Mouse (Mus musculus): ENCODE results near the gene Gm5662. TPM values are rescaled to one million over a fixed set of nuclear protein-coding genes. Genes with fewer than 3 reads are reported as not detected.

Gene Gm5662
- polyA plus RNA-seq (2012; rRNA removed): not detected in 2 replicates

GRCm38 (mm10) chr12:88274400-88274799, at the start of gene Gm5662:
Gene Gm5662, minus strand, starts transcription at chr12:88274500.

GRCm38 (mm10) chr12:88323926-88324325, 49.6 kb upstream of the Gm5662 start, which contains the start of gene Gm5039:
Gene Gm5039, minus strand, starts transcription at chr12:88324026.

GRCm38 (mm10) chr12:88250000-88250399, 24.3 kb downstream of the Gm5662 start, which contains the start of gene Gm8332:
Gene Gm8332, minus strand, starts transcription at chr12:88250100.

Other genes with a start within 250 kb of the Gm5662 start
- not detected in 2 replicates for gene Gm2056, start 247.5 kb downstream of the Gm5662 start, polyA plus RNA-seq (2012; rRNA removed)
- gene Gm16368, start 190.8 kb downstream of the Gm5662 start, polyA plus RNA-seq (2012; rRNA removed): not detected in 2 replicates
- gene Gm10436, start 92.4 kb downstream of the Gm5662 start, polyA plus RNA-seq (2012; rRNA removed): not detected in 2 replicates
- gene Gm8332, start 24.4 kb downstream of the Gm5662 start, polyA plus RNA-seq (2012; rRNA removed): not detected in 2 replicates
- gene Gm5039, start 49.5 kb upstream of the Gm5662 start, polyA plus RNA-seq (2012; rRNA removed): not detected in 2 replicates
- 32.3 and 32.9 TPM in 2 replicates for gene Adck1, start 86.1 kb upstream of the Gm5662 start, polyA plus RNA-seq (2012; rRNA removed)

Measured in central nervous system, embryonic 14 days (tissue).